Mouse (Mus musculus) cerebellum, adult (tissue): ENCODE measurements around the gene Sh2b2.
"Not testable (repeated sequence)": the region's sequence is repeated elsewhere in the genome, so short reads cannot be mapped to it uniquely, and the experiment has no call there.

ENCODE experiments used
- ATAC-seq: cut with Nextera tagmentation; 2 replicates; pipeline ENCODE4 v1.9.2; 2017; ENCODE audit warnings: mild to moderate bottlenecking, moderate library complexity, mixed read lengths; ENCODE audit not compliant: insufficient number of reproducible peaks, low FRiP score, low TSS enrichment

The Sh2b2 gene

GRCm38 (mm10) chr5:136243851-136244761 lies 2.2 kb downstream of the Sh2b2 start:
- ATAC-seq = no peak

DNA sequence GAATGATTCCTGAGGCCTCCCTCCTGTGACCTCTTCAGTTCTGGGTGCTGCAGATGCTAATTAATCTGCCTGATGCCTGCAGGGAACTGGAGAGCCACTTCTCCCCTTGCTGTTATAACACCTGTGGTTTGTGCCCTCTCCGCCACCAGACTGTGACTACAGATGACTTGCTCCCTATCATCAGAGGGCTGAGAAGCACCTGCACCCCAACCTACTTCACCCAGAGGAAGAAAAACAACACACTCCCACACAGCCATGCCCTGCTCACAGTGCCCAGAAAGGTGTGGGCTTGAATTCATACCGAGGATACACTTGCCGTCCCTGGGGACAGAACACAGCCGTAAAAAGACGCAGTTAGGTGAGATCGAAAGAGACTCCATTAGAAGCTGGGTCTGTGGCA lies 5.2 kb downstream of the Sh2b2 start:
- ATAC-seq = no peak

GRCm38 (mm10) chr5:136240381-136240780 lies 6.0 kb downstream of the Sh2b2 start:
- no peak for ATAC-seq

GRCm38 (mm10) chr5:136237607-136238006 lies 8.7 kb downstream of the Sh2b2 start:
- no peak for ATAC-seq

GRCm38 (mm10) chr5:136236611-136237010 lies 9.7 kb downstream of the Sh2b2 start:
- no peak for ATAC-seq

- ATAC-seq = no peak
Observed at GRCm38 (mm10) chr5:136230348-136231035, 15.9 kb downstream of the Sh2b2 start.

DNA sequence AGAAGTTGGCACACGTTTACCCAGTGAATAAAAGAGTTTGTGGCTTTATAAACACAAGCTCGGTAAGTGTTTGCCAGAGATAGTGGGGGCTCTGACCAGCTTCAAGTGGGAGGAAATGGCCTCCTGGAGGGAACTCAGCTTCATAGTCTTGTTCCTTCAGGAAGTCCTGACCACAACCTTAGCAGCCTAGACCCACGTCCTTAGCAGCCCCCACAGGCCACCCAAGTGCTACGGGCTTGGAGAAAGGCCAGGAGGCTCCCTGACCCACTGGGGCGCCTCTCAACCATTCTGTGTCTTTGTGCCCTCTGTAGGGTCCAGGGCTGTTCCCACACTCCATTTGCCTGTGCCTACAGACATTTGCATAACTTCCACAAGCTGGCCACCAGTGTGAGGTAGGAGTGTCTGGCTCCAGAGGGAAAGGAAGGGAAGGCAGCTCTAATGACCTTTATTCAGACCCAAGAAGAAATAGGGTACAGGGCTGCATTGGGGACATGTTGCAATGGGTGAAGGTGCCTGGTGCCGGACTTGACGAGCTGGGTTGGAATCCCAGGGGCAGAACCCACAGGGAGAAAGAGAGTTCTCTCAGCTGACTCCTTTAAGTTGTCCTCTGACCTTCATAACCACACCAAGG lies 20.0 kb downstream of the Sh2b2 start:
- no peak for ATAC-seq

- no peak for ATAC-seq
Observed at GRCm38 (mm10) chr5:136218585-136218984, 27.8 kb downstream of the Sh2b2 start.

GRCm38 (mm10) chr5:136217932-136218381 lies 28.4 kb downstream of the Sh2b2 start:
- no peak for ATAC-seq

GRCm38 (mm10) chr5:136217004-136217665 lies 29.2 kb downstream of the Sh2b2 start:
- no peak for ATAC-seq

DNA sequence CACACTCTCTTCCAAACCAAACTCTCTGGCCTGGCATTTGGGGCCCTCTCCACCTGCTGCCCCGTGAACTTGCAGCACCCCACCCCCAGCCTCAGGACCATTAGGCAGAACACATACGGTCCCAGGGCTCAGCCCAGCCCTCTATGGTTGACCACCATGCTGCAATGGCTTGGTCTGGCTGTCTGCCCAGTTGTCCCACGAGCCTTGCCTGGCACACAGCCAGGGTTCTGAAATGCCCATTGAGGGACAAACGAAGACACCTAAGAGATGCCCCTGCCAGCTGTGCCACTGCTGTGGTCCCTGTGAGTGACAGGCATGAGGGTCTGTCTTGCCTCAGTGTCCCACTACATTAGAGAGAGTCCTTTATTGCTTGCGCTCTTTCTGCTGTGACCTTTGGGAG lies 30.4 kb downstream of the Sh2b2 start:
- no peak for ATAC-seq

DNA sequence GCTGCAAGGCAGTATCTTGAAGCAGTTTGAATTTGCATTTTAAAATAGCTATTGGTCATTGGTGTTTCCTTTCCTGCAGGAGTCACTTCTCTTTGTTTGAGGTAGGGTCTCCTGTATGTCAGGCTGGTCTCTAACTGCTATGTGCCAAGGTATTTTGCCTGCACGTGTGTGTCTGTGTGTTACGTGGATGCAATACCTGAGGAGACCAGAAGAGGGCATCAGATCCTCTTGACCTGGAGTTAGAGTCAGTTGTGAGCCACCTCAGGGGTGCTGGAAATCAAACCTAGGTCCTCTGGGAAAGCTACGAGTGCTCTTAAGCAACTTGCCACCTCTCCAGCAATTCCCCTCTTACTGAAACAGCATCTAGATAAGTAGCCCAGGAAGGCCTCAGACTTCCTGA lies 31.1 kb downstream of the Sh2b2 start:
- ATAC-seq = no peak

DNA sequence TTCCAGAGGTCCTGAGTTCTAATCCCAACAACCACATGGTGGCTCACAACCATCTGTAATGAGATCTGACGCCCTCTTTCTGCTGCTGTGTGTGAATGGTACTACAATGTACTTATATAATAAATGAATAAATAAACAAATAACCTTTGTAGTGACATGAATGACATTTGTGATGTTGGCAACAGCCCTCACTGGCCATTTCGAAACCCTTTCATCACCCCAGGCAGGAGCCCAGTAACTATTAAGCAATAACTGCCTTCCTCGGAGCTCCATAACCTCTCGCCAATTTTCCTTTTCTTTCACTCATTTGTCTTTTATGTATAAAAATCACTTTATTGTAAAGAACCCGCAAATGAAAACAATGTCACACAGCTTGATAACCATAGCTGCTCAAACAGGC lies 32.6 kb downstream of the Sh2b2 start:
- no peak for ATAC-seq

DNA sequence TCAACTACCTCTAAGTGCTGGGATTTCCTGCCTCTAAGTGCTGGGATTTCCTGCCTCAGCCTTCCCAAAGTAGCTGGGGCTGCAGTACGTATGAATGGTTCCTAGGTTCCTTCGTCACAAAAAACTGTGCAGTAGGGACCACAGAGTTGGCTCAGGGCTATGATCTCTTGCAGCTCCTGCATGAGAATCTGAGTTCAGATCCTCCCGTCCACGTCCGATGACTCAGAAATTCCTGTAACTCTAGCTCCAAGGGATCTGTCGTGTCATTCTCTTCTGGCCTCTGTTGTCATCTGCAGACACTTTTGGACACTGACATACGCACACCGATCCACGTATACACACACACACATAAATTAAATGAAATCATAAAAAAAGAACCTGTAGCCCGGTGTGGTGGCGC lies 33.6 kb downstream of the Sh2b2 start:
- ATAC-seq = no peak

DNA sequence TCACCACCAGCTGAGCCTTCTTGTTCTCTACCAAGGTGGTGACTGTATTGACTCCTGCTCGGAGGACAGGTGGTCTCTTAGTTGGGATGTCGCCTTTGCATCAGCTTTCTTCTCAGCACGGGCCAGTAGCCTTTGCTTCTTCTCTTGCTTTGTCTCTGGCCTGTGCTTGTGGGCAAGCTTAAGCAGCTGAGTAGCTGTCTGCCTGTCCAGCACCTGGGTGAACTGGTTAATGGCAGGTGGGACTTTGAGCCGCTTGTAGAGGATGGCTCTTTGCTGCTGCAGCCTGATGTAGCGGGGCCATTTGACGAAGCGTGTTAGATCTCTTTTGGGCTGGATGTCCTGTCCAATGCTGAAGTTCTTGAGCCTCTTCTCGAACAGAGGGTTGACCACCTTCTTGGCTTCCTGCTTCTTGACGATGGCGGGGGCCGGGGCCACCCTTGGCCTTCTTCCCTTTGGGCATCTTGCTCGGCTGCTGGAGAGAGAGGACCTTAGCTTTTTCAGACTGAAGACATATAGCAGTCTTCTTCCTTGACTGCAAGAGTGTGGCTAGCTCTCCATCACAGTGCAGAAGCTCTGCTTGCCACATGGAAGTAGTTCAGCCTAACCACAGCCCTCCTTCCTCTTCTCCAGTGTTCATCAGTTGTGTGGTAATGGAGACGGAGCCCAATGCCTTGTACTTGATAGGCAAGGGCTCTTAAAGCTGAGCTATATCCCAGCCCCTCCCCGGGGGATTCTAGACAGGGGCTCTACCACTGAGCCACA lies 34.8 kb downstream of the Sh2b2 start:
- not testable (repeated sequence) for ATAC-seq

DNA sequence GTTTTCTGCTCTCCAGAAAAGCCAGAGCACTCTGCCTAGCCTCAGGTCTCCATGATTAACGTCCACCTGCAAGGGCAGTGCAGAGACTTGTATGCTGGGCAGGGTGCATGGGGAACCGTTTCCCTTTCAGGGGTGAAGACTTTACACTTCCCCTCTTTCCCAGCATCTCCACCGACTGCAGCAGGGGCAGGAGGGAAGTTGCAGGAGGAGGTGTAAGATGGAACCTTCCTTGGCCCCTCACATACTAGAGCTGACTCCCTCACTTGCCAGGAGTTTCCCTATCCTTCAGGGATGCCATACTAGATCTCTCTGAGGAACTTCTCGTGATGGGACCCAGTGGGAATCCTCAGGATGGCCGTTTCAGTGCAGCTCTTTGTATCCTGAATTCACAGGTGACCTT lies 35.8 kb downstream of the Sh2b2 start:
- no peak for ATAC-seq

GRCm38 (mm10) chr5:136201832-136202231 lies 44.5 kb downstream of the Sh2b2 start:
- ATAC-seq = peak; percentile 62; the same call in 1 of the 2 replicates

DNA sequence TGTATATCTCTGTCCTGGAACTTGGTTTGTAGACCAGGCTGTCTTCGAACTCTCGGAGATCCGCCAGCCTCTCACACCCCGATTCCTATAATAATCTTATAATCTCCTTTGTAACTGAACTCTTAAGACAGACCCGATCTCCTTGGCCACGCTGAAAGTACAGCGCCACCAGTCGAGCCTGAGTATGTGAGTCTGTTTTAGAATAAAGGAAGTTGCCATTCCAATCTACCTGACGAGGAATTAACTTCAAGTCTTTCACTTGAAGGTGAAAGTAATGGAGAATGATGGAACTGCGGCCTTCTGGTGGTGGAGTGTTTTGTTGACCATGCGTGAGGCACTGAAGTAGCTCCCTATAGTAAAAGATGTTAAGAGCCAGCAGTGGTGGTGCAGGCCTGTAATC lies 46.8 kb downstream of the Sh2b2 start:
- ATAC-seq = no peak

DNA sequence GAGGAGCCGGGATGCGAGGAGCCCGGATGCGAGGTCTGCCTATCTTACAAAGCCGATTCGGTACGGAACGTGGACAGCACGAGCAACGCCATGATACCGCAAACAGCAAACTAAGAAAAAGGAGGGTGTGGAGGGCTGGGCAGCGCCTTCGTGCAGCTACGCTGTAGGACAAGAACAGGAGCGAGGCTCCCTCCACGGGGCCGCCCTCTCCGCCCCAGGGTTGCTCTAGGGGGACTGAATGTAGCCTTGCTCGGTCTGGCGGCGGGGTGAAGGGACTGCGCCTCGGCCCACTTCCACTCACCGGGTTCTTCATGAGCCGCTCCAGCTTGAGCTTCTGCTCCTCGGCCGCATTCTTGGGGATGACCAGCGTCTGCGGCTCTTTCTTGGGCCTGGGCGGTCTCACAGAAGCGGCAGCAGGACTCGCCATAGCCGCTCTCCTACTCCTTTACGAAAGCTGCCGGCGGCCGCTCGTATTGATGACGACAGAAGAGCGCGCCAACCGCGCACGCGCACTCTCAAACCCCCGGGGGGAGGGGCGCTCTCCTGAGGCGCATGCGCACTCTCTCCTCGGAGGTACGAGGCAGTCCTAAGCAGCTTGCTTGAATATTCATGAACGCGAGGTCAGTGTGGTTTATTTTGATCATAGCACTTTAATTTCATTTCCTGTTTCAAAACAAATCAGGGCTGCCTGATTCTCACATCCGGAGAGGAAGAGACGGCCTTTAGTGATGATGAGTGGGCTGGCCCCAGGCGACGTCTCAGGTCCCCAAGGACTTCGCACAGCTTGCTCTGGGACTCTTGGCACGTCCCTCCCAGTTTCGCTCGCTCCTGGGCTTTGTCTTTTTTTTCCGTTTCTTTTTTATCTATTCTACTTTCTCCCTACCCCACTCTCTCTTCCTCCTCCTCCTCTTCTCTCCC lies 47.6 kb downstream of the Sh2b2 start, which contains the start of gene Prkrip1:
TSS of gene Prkrip1 (minus strand) at position 490 of the 918 bp plus-strand sequence.
- ATAC-seq = peak; percentile 70
